Mouse (Mus musculus) retina, postnatal 7 days (tissue): Measurements from ENCODE around the gene Fgfr2.
"Not testable (repeated sequence)": the region's sequence is repeated elsewhere in the genome, so short reads cannot be mapped to it uniquely, and the experiment has no call there.

Source experiments
- DNase-seq: peaks from one replicate; pipeline ENCODE4 v3.0.0-alpha.2; 2012; ENCODE audit warnings: low read depth, low spot score

Gene Fgfr2

DNA sequence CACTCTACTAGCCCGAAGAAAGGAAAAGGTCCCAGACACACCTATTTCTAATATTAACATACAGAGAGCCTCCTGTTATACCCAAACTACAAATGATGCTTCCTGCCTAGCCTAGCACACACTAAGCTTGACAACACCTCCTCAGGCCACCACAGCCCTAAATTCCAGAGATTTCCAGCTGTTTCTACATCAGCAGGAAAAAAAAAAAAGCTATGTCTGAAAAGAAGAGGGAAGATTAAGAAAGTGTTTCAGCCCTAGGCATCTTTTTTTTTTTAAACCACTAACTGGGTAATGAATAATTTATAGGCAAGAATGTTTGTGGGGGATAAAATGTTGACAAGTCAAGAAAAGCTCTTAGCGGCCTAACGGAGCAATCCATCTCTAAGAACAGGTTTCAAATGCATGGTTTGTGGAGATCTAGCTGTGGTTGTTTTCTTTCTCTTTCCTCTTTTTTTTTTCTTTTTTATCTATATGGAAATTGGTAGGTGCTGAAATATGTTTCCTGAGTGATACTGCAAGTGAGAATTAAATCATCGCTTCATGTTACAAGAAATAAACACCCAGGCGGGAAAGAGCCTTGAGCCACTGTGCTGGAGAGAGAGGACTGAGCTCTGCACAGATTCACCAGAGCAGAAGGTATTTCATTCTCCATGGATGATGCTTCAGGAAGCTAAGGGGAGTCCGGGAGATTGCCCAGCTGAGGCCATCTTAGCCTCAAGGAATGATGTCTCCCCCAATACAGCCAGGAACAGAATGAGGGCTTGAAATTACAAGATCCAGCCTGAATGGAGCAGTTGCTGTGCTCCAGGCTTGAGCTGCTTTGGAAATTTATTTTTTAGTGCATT lies 673.0 kb downstream of the Fgfr2 start:
- no peak for DNase-seq

DNA sequence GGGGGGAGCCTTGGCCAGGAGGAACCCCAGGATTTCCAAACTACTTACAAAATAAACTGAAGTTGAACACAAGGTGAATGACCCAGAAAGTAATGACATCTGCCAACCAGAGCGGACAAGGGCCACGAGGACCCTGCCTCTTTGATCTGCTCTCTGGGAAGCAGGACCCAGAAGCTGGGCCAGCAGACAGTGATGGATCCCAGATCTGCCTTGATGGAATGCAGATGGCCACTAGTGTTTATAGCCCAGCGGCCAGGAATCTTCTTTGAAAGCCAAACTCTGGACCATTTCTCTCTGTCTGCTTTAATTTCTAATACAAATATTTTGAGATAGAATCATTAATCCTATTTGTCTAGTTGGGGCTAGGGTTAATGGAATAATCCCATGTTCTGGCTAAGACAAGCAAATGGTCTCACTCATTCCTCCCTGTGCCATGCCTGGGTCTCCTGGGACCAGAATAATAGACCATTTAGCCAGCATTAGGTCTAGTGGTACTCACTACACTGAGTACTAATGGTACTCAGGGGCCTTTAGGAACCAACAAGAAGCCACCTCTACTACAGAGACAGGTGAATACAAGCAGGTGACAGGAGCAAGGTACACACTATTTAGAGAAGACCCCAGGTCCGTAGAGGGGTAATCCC lies 674.5 kb downstream of the Fgfr2 start:
- no peak for DNase-seq

DNA sequence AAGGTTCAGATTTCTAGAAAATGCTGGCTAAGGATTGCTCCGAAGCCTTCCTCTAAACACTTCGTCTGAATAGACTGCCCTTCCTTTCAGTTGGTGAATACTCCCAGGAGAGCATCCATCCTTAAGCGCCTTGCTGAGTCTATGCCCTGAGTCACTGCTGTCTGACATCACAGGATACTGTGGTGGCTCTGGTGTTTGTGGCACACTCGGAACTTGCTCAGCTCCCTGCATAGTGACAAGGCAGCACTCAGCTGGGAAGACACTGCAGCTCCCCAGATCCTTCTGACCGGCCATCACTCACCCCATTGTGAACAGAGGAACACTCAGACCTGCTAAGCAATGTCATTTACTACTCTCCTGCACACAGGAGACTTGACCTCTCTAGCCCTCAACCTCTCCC lies 675.6 kb downstream of the Fgfr2 start:
- DNase-seq: no peak

DNA sequence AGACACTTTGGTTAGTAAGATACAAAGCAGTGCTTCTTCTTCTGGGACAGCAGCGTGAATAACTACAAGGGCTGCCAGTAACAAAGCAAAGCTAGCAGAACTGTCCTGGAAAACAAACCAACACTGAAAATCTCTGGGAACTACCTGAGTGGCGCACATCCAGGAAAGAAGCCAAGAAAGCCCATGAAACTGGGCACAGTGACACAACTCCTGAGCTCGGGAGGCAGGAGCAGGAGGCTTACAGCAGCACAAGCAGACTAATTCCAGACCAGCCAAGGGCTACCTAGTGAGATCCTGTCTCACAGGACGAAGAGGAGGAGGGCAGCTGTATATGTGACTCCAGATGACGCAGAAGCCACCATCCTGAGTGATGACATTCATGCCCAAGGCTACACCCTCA lies 676.3 kb downstream of the Fgfr2 start:
- DNase-seq: no peak

- no peak for DNase-seq
Measured at GRCm38 (mm10) chr7:132444221-132444620, 678.9 kb downstream of the Fgfr2 start.

DNA sequence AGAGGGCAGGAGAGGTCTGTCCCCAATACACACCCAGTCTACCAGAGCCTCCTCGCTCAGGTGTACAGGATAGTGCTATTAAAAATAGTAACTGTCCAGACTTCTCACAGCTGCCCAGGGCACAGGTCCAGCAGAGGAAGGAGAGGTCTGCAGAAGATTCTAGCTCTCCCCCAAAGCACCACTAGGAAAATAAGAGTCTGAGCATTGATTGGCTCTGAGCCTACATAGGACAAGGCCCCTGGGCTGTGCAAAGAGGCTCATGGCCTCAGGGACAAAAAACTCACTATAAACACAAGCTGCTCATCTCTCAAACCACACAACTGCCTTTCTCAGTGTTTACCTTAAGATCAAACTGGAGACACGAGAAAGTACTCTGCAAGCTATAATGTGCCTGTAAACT lies 679.4 kb downstream of the Fgfr2 start:
- DNase-seq: no peak

GRCm38 (mm10) chr7:132443134-132443533 lies 680.0 kb downstream of the Fgfr2 start:
- DNase-seq: no peak

- DNase-seq: not testable (repeated sequence)
Measured at GRCm38 (mm10) chr7:132442133-132442763, 680.9 kb downstream of the Fgfr2 start.

- DNase-seq: no peak
Measured at GRCm38 (mm10) chr7:132439916-132440315, 683.2 kb downstream of the Fgfr2 start.

GRCm38 (mm10) chr7:132438060-132438459 lies 685.1 kb downstream of the Fgfr2 start:
- no peak for DNase-seq

GRCm38 (mm10) chr7:132437431-132437830 lies 685.7 kb downstream of the Fgfr2 start:
- no peak for DNase-seq

DNA sequence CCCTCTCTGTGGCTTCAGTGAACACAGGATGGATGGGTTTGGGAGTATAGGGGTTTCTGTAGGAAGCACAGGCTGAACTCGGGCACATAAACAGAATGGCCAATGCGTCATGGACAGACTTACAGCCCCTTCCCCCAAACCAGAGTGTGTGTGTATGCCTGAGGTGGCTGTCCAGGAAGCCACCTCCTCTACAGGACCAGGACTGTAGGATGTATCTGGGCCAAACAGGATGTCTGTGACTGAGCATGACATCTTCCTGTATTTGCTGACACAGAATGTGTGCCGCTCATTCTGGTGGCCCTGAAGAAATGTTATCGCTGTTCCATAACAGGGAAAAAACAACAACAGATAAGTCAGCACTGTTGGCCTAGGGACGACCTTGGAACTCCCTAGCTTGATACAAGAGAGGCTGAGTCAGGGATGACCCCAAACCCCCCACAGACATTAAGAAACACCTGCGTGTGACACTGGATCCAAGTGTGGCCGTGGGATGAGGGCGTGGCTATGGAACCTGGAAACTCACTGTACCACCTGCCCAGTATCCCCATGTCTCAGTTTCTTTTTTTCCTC lies 687.6 kb downstream of the Fgfr2 start:
- no peak for DNase-seq

- no peak for DNase-seq
Measured at GRCm38 (mm10) chr7:132429324-132429723, 693.8 kb downstream of the Fgfr2 start.

GRCm38 (mm10) chr7:132428308-132428707 lies 694.8 kb downstream of the Fgfr2 start:
- no peak for DNase-seq

- DNase-seq: no peak
Measured at GRCm38 (mm10) chr7:132426069-132426468, 697.1 kb downstream of the Fgfr2 start.

GRCm38 (mm10) chr7:132425364-132425999 lies 697.7 kb downstream of the Fgfr2 start:
- DNase-seq: no peak

DNA sequence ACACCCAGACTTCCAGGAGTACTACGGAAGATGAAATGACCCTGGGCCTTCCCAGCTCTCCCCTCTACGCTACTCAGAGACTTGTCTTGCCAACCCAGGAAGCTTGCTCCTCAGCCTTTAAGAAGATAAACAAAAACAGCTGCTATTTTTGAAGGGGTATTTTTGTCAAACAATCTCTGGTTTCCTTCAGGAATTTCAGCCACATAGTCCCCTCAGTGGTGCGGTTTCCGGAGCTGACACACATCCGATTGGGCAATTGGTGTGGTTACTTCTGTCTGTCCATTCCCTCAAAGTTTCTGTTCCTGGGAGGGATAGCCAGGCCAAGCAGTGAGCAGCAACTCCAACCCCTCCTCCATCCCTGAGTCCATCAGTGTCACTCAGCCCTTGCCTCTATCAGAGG lies 699.6 kb downstream of the Fgfr2 start:
- no peak for DNase-seq

DNA sequence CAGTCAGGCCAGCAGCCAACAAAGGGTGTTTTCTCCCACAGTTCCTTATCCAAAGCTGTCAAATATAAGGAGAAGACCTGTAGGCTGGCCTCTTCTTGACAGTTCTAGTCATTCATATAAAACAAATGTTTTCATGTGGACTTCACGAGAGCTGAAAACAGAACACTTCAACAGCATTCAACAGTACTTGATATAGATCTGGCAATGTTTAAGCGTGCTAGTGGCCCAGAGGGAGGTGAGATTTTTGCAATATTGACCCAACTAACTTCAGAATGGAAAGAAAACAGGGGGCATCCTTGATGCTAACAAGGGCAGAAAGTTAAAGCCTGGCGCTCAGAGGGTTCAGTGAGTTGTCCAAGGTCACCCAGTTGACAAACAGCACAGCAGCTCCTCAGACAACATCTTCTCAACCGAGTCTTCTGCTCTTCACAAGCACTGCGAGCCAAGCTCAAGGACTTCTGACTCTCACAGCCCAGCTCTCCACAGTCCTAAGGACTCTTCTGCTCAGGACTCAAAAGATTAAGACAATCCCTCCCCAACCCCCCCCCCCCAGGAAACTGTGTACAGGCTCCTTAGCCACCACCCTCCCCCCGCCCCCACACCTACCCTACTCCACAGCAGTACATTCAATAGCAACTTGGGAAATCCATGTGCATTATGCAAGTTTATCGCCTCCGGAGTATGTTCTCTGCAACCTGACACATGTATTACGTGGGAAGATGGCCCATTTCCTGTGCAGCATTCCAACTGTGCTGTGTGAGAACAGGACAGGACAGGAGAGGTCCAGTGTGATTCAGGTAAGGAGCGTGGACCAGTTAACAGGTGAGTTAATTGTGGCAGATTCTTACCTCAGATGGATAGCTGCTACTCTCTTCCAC lies 703.5 kb downstream of the Fgfr2 start:
- DNase-seq: no peak

GRCm38 (mm10) chr7:132416866-132417265 lies 706.3 kb downstream of the Fgfr2 start:
- DNase-seq: no peak

GRCm38 (mm10) chr7:132415866-132416265 lies 707.3 kb downstream of the Fgfr2 start:
- no peak for DNase-seq

DNA sequence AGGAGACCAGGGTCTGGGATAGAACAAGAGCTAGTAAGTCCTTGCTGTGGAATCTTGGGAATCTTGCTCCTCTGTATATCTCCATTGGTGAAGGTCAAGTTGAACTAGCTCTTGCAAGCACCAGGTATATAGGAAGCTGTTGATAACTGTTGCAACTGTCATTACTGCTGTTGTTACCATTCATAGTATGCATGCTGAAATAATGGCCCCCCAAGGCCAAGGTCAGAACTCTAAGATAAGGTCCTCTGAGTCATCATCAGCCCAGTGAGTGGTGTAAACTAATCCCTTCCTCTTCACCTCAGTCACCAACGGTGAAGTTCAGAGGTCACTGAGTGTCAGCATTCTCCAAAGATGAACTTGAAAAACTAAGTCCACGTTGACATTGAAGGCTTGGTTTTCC lies 710.6 kb downstream of the Fgfr2 start:
- no peak for DNase-seq
